Mouse (Mus musculus) neural tube, embryonic 11.5 days (tissue): ENCODE results near the gene Myof. TPM values are rescaled to one million over a fixed set of nuclear protein-coding genes. Genes with fewer than 3 reads are reported as not detected.

ENCODE experiments used
- ATAC-seq: fragments of 200-750 bp; cut with Nextera tagmentation; 2 replicates; pipeline ENCODE4 v1.8.0; 2017; ENCODE audit warnings: moderate number of reproducible peaks, mild to moderate bottlenecking, moderate TSS enrichment, moderate library complexity; ENCODE audit not compliant: insufficient read depth, low FRiP score, low TSS enrichment
- DNase-seq: peaks from one replicate; pipeline ENCODE4 v3.0.0-alpha.2; 2015; ENCODE audit warnings: low spot score
- H3K27ac ChIP-seq: fragments of 300-500 bp; sonication (generic); 2 replicates; pipeline ENCODE4 v1.5.1; 2014; ENCODE audit warnings: low read depth, mild to moderate bottlenecking, low read length
- H3K27me3 ChIP-seq: fragments of 300-500 bp; sonication (generic); 2 replicates; pipeline ENCODE4 v1.6.1; 2014; ENCODE audit warnings: mild to moderate bottlenecking, low read length, mixed read lengths; ENCODE audit not compliant: control insufficient read depth, insufficient read depth
- H3K36me3 ChIP-seq: fragments of 300-500 bp; sonication (generic); 2 replicates; pipeline ENCODE4 v1.6.1; 2014; ENCODE audit warnings: mild to moderate bottlenecking, low read length, moderate library complexity, mixed read lengths; ENCODE audit not compliant: control insufficient read depth, insufficient read depth
- H3K4me1 ChIP-seq: fragments of 300-500 bp; sonication (generic); 2 replicates; pipeline ENCODE4 v1.6.1; 2014; ENCODE audit warnings: low read length, mixed read lengths; ENCODE audit not compliant: control insufficient read depth, insufficient read depth
- H3K4me2 ChIP-seq: fragments of 300-500 bp; sonication (generic); 2 replicates; pipeline ENCODE4 v1.6.1; 2014; ENCODE audit warnings: low read depth, mild to moderate bottlenecking, moderate library complexity
- H3K4me3 ChIP-seq: fragments of 300-500 bp; sonication (generic); 2 replicates; pipeline ENCODE4 v1.5.1; 2014; ENCODE audit warnings: low read depth, low read length
- H3K9ac ChIP-seq: fragments of 300-500 bp; sonication (generic); 2 replicates; pipeline ENCODE4 v1.6.1; 2014; ENCODE audit warnings: mild to moderate bottlenecking, low read length
- H3K9me3 ChIP-seq: fragments of 300-500 bp; sonication (generic); 2 replicates; pipeline ENCODE4 v1.6.1; 2016; ENCODE audit warnings: low read length; ENCODE audit not compliant: control insufficient read depth
- WGBS: fragments of 180-500 bp; shearing (Covaris S2); extraction: QIAGEN DNeasy Blood & Tissue Kit; methylation state at CpG from one replicate; pipeline ENCODE4 v1.1.7; 2014; 5-methylcytosine and 5-hydroxymethylcytosine counted together
- polyA plus RNA-seq: library from polyadenylated mRNA; unstranded; fragments of >200 nt; fragmentation: Nextera tagmentation; extraction: Ambion mirVana; gene quantifications from 2 replicates; pipeline ENCODE4 v1.2.1, GENCODE M21; 2014

Myof gene
- polyA plus RNA-seq, 1 experiment from 2014 or later = 2.1 TPM

- 71% methylated on average over 15 of the region's 15 CpGs for WGBS
- no peak overlapping the region for H3K27ac ChIP-seq
These were observed 10.2 kb downstream of the Myof start for GRCm38 (mm10) chr19:38032993-38033734.

GRCm38 (mm10) chr19:38031144-38031543, 12.2 kb downstream of the Myof start:
- Histone ChIP-seq H3K9me3 (no peaks in the 10 kb centered on the region), H3K4me1 (no peaks in the 10 kb centered on the region), H3K27me3 (no peaks in the 10 kb centered on the region), H3K4me2 (no peak overlapping the region), H3K36me3 (no peaks in the 10 kb centered on the region), H3K27ac (no peak overlapping the region), H3K9ac (no peak overlapping the region), H3K4me3 (no peak overlapping the region)
- ATAC-seq = no peak
- DNase-seq = no peak
- 64% methylated on average over 9 of the region's 9 CpGs for WGBS

More at GRCm38 (mm10) chr19:38032993-38033734, 10.2 kb downstream of the Myof start:
- no peaks in the 10 kb centered on the region for H3K27me3 ChIP-seq
- DNase-seq = no peak
- H3K9ac ChIP-seq = no peak overlapping the region
- no peak for ATAC-seq
- H3K4me1 ChIP-seq = no peaks in the 10 kb centered on the region
- no peaks in the 10 kb centered on the region for H3K36me3 ChIP-seq
- no peak overlapping the region for H3K4me2 ChIP-seq
- H3K4me3 ChIP-seq = no peak overlapping the region
- H3K9me3 ChIP-seq = no peaks in the 10 kb centered on the region

GRCm38 (mm10) chr19:38030673-38031137, 12.7 kb downstream of the Myof start:
- Histone ChIP-seq H3K4me2 (no peak overlapping the region), H3K9ac (no peak overlapping the region), H3K4me1 (no peaks in the 10 kb centered on the region), H3K9me3 (no peaks in the 10 kb centered on the region), H3K4me3 (no peak overlapping the region), H3K27ac (no peak overlapping the region), H3K36me3 (no peaks in the 10 kb centered on the region), H3K27me3 (no peaks in the 10 kb centered on the region)
- 9% methylated on average over 11 of the region's 23 CpGs for WGBS
- no peak for ATAC-seq
- no peak for DNase-seq

DNA sequence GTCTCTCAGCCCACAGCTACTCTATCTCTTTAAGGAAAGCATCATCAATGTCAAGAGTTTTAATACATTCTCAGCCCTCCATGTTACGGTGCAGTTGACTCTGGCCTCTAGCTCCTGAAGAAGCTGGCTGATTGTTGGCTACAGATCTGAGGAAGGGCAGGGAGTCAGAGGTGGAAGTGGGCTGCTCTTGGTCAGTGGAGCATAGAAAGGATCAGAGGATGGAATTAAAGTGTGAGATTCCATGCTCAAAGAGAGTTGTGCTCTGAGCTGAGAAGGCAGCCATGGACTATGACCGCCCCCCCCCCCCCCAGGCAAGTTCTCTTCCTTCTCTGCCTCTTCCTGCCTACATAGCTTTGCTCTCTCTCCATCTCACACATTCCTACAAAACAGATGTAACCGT, 13.5 kb downstream of the Myof start:
- Histone ChIP-seq H3K36me3 (no peaks in the 10 kb centered on the region), H3K4me3 (no peak overlapping the region), H3K27me3 (no peaks in the 10 kb centered on the region), H3K27ac (no peak overlapping the region), H3K9me3 (no peaks in the 10 kb centered on the region), H3K9ac (no peak overlapping the region), H3K4me1 (no peaks in the 10 kb centered on the region), H3K4me2 (no peak overlapping the region)
- WGBS = 68% methylated on average over 3 of the region's 3 CpGs
- DNase-seq (no peak), ATAC-seq (no peak)

- Histone ChIP-seq H3K36me3 (no peaks in the 10 kb centered on the region), H3K9me3 (no peaks in the 10 kb centered on the region), H3K27ac (no peak overlapping the region), H3K4me3 (no peak overlapping the region), H3K4me2 (no peak overlapping the region), H3K4me1 (no peaks in the 10 kb centered on the region), H3K27me3 (no peaks in the 10 kb centered on the region), H3K9ac (no peak overlapping the region)
- no peak for ATAC-seq
- DNase-seq = no peak
- 93% methylated on average over 3 of the region's 3 CpGs for WGBS
These were observed 14.1 kb downstream of the Myof start for GRCm38 (mm10) chr19:38029292-38029691.

DNA sequence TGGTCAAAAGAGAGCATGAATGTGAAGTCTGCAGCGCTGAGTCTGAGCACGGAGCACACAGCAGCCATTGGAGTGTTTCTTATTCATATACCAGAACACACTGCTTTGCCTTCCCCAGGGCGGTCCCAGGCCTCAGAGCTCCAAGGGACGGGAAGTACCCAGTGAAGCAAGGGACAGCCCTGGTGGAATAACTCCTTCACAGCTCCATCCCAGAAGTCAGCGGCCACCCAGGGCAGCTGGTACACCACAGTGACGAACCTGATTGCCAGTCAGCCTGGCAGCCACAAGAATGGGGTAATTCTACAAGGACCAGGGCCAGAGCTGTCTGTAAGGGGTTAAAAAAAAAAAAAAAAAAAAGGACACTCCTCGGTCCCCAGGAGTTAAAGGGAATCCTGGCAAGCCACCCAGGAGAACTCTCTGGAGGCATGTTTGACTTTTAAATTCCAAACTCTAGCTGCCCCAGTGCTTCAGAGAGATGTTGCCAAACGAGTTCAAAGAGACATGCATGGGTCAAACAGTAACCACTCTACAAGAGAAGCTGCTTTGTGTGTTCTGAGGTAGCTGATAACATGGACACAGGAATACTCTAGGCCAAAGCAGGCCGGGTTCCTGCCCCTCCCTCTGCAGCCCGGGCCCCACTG, 15.4 kb downstream of the Myof start:
- 68% methylated on average over 10 of the region's 10 CpGs for WGBS
- Histone ChIP-seq H3K4me3 (no peak overlapping the region), H3K27ac (no peak overlapping the region)

DNA sequence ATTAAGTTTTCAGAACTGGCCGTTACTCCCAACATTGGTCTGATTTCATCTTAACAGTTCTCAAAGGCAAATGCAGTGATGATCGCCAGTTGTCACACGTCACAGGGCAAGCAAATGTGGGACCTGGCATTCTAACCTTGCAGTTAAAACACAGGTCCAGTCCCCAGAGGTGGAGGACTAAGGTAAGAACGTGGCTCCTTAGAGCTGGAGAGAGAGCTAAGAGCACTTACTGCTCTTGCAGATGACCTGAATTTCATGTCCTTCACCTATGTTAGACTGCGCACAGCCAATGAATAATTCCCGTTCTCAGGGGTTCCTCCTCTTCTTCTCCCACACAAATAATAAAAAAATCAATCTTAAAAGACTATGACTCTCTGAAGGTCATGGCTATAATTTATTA, 16.0 kb downstream of the Myof start:
- Histone ChIP-seq H3K36me3 (no peaks in the 10 kb centered on the region), H3K4me3 (no peak overlapping the region), H3K9me3 (no peaks in the 10 kb centered on the region), H3K4me2 (no peak overlapping the region), H3K27ac (no peak overlapping the region), H3K4me1 (no peaks in the 10 kb centered on the region), H3K9ac (no peak overlapping the region), H3K27me3 (no peaks in the 10 kb centered on the region)
- WGBS = 87% methylated on average over 6 of the region's 6 CpGs
- ATAC-seq (no peak), DNase-seq (no peak)

More for the DNA sequence above, 15.4 kb downstream of the Myof start:
- DNase-seq = no peak
- Histone ChIP-seq H3K4me1 (no peaks in the 10 kb centered on the region), H3K4me2 (no peak overlapping the region), H3K27me3 (no peaks in the 10 kb centered on the region), H3K36me3 (no peaks in the 10 kb centered on the region), H3K9me3 (no peaks in the 10 kb centered on the region), H3K9ac (no peak overlapping the region)
- no peak for ATAC-seq

DNA sequence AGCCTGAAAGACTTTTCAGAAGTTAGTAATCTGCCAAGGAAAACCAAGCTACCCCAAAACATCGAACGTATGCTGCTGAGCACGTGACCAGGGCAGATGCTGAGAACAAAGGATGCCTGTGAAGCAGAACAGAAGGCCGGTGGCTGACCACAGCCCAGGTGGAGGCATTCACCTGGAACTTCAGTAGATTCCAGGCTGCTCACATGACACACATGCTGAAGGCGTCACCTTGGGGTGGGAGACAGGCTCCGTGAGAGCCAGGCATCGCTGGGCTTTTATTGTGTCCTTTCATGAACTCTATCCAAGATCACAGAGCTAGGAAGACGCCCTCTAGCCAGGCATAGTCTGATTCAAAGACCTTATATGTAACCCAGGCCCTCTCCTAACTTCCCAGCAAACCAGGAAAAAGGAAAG, 17.2 kb downstream of the Myof start:
- no peak overlapping the region for H3K27ac ChIP-seq
- H3K9me3 ChIP-seq = no peaks in the 10 kb centered on the region
- H3K4me3 ChIP-seq = no peak overlapping the region
- no peak overlapping the region for H3K9ac ChIP-seq
- no peaks in the 10 kb centered on the region for H3K27me3 ChIP-seq
- H3K4me1 ChIP-seq = no peaks in the 10 kb centered on the region
- no peak overlapping the region for H3K4me2 ChIP-seq
- ATAC-seq = no peak
- no peaks in the 10 kb centered on the region for H3K36me3 ChIP-seq
- WGBS = 78% methylated on average over 8 of the region's 8 CpGs
- no peak for DNase-seq
